Mouse (Mus musculus) embryonic fibroblast, embryonic 13.5 days (primary cell): ENCODE measurements at regions not wholly inside any gene's neighbourhood (a gene's known extent, or its start where the extent isn't known, plus 50 kb on each side); places are given as distances from the start of the nearest gene placed in this dataset.

Source experiments
- H3K27ac ChIP-seq: 2 replicates; pipeline ENCODE4 v1.5.1; 2012; ENCODE audit warnings: low read length, control low read depth, inconsistent platforms; ENCODE audit not compliant: insufficient read depth
- H3K4me1 ChIP-seq: 2 replicates; pipeline ENCODE4 v1.6.1; 2011; ENCODE audit warnings: low read length; ENCODE audit not compliant: control insufficient read depth, insufficient read depth
- H3K4me3 ChIP-seq: 2 replicates; pipeline ENCODE4 v1.5.1; 2011; ENCODE audit warnings: mild to moderate bottlenecking, control low read depth, low read length; ENCODE audit not compliant: insufficient read depth
- CTCF ChIP-seq: IDR thresholded peaks from 2 replicates; pipeline ENCODE4 v1.5.1; 2011; ENCODE audit warnings: mild to moderate bottlenecking, control low read depth, low read length, moderate library complexity, borderline replicate concordance; ENCODE audit not compliant: insufficient read depth
- POLR2A ChIP-seq: IDR thresholded peaks from 2 replicates; pipeline ENCODE4 v1.6.1; 2011; ENCODE audit warnings: low read depth, mild to moderate bottlenecking, control low read depth, low read length, moderate library complexity

GRCm38 (mm10) chr13:101117311-101117710 is 284.1 kb upstream of the Slc30a5 start:
- H3K4me3 ChIP-seq, result no peak overlapping the region
- H3K27ac ChIP-seq, result no peak overlapping the region
- no peaks in the 10 kb centered on the region for H3K4me1 ChIP-seq
- TF ChIP-seq POLR2A, result no peak

DNA sequence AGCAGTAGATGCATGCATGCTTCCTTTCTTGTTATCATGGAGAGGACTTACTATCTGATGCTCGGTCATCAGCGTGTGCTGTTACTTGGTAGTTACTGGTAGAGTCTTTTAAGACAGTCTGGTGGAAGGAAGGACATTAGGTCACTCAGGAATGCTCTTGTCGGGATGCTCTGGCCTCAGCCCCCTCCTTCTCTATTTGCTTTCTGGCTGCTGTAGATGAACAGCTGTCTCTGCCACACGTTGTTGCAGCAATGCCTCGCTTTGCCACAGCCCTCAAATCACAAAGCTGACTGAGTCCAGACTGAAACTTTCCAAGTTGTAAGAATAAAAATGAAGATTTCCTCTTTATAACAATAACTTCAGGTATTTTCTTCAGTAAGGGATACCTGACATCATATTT is 282.1 kb upstream of the Slc30a5 start:
- TF ChIP-seq POLR2A, result no peak
- TF ChIP-seq CTCF, result no peak
- H3K4me3 ChIP-seq, result no peak overlapping the region
- no peak overlapping the region for H3K27ac ChIP-seq
- no peaks in the 10 kb centered on the region for H3K4me1 ChIP-seq

DNA sequence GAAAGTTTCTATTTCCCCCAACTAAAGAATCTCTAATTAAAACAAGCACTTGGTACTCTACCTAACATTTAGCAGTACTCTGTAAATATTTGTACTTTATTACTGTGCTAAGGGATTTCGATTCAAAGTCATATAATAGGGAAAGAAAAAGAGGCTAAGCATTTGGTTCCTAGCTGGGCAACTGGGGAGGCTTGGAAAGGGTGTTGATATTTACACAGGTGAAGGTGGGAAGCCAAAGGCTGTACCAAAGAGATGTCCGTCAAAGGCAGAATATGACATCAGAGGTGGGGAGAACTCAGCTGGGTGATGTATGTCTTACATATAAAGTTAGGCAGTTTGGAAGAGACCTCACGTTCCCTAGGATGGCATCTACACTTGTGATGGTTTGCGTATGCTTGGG is 278.9 kb upstream of the Slc30a5 start:
- no peak overlapping the region for H3K27ac ChIP-seq
- no peak overlapping the region for H3K4me3 ChIP-seq
- no peaks in the 10 kb centered on the region for H3K4me1 ChIP-seq
- TF ChIP-seq POLR2A (no peak), CTCF (no peak)

DNA sequence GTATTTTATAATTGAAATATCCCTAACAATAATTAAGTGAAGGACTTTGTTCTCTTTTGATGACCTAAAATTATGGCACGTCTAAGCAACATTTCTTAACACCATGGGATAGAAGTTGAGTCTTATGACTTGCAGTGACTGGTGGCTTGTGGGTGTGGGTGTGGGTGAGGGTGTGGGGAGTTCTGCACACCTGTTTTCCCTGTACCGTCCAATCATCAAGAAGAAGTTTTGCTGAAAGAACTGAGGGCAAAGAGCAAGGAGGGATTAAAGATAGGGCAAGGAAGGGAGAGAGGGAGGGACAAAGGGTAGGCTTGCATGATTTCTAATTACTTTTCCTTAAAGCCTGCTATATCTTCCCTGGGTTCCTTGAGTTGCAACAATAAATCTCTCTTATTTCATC is 278.5 kb upstream of the Slc30a5 start:
- Histone ChIP-seq H3K4me1 (no peaks in the 10 kb centered on the region), H3K27ac (no peak overlapping the region), H3K4me3 (no peak overlapping the region)
- TF ChIP-seq POLR2A, result no peak
- TF ChIP-seq CTCF, result no peak

- no peak for TF ChIP-seq CTCF
- Histone ChIP-seq H3K27ac (no peak overlapping the region), H3K4me1 (no peaks in the 10 kb centered on the region), H3K4me3 (no peak overlapping the region)
Measured at GRCm38 (mm10) chr13:101100621-101101020, 267.4 kb upstream of the Slc30a5 start.

DNA sequence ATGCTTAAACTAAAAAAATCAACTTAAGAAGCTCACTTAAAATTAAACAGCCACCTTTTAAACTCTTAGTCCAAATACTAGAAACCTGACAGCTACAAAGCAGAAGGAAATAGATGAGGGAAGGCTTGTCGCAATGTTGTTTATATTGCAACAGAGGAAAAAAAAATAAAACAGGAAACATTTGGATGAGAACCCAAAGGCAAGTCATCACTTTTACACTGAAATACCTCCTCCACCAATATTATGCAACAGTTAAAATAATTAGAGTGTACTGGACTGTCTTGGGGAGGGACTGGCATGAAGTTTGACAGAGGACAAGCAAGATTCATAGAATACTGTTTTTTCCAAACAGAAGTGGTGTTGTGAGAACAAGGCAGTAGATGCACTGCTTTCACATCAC is 263.6 kb upstream of the Slc30a5 start:
- TF ChIP-seq POLR2A (no peak), CTCF (no peak)

DNA sequence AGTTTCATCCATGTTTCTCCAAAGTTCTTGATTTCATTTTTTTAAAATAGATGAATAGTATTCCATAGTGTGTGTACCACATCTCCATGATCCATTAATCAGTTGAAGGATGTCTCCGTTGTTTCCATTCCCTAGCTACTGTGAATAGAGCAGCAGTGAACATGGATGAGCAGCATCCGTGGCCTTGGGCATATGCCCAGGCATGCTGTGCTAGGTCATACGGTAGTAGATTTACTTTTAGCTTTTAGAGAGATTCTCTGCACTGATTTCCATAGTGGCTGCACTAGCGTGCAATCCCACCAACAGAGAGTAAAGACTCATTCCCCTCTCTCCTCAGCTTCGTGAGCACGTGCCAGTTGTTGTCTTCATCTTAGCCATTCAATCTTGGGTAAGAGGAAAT is 263.0 kb upstream of the Slc30a5 start:
- no peaks in the 10 kb centered on the region for H3K4me1 ChIP-seq
- H3K27ac ChIP-seq, result no peak overlapping the region
- no peak overlapping the region for H3K4me3 ChIP-seq
- TF ChIP-seq POLR2A (no peak), CTCF (no peak)

More for the DNA sequence above, 263.6 kb upstream of the Slc30a5 start:
- Histone ChIP-seq H3K4me1 (no peaks in the 10 kb centered on the region), H3K4me3 (no peak overlapping the region), H3K27ac (no peak overlapping the region)

DNA sequence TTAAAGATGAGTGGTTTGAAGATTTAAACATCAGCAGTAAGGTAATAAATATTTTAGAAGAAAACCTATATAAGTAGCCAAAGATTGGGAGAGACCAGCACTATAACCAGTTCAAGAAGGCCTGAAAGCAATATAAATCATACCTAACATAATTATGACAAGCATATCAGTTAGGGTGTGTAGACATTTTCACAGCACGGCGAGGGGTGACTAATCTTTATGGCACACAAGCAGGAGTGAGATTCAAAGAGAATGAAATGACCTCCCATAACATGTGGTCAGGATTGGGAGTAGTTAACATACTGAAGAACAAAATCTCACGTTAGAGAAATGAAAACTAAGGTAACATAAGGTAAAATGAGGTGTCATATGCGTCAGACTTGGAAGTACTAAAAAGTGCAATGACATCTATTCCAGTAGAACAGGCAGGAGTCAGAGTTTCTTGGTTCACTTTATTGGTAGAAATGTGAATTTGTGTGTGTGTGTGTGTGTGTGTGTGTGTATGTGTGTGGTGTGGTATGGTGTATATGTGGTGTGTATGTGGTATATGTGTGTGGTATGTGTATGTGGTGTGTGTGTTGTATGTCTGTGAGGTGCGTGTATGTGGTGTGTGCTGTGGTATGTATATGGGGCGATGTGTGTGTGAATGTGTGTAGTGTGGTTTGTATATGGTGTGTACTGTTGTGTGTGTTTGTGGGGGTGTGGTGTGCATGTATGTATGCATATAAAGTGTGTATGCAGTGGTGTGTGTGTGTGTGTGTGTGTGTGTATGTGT is 262.0 kb upstream of the Slc30a5 start:
- Histone ChIP-seq H3K4me3 (no peak overlapping the region), H3K27ac (no peak overlapping the region), H3K4me1 (no peaks in the 10 kb centered on the region)
- TF ChIP-seq POLR2A (no peak), CTCF (no peak)

- Histone ChIP-seq H3K4me1 (no peaks in the 10 kb centered on the region), H3K27ac (no peak overlapping the region), H3K4me3 (no peak overlapping the region)
- no peak for TF ChIP-seq POLR2A
- no peak for TF ChIP-seq CTCF
Measured at GRCm38 (mm10) chr13:101092743-101093131, 259.5 kb upstream of the Slc30a5 start.

DNA sequence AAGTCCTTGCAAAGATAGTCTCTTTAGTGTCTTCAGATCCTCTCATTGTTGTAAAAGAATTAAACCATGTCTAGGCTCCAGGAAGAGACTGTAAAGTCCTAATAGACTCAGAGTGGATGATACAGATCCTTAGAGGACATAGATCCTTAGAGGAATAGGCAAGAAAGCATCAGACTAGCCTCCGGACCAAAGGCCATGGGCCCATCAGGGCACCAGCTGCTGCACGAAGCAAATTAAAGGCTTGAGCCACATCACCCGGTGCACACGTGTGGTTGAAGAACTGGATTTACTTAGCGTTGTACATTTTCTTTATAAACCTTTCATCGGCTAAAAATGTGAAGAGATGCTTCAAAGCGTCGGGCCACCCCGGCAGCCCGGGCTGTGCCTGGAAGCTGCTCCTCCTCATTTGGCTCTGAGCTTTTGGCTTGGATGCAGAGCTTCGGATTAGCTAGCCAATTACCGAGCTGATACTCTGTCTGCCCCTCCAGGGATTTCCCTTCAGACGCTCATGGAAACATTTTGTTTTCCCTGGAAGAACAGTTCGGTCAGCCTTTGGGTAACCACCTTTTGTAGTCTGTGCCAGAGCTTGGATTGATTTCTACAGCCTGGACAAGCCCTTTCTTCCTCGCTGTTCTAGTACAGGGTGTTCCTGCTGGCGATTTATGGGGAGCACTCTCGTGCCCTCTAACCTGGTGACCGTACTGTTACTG is 259.0 kb upstream of the Slc30a5 start:
- H3K27ac ChIP-seq, result no peak overlapping the region
- H3K4me1 ChIP-seq, result no peaks in the 10 kb centered on the region
- H3K4me3 ChIP-seq, result no peak overlapping the region
- TF ChIP-seq POLR2A (no peak), CTCF (no peak)
